Mouse (Mus musculus) megakaryocyte, embryonic 14.5 days (primary cell): Measurements from ENCODE around the gene Zdhhc6. TPM values are rescaled to one million over a fixed set of nuclear protein-coding genes. Genes with fewer than 3 reads are reported as not detected.

Experiments
- H3K27me3 ChIP-seq: replicated peaks from 2 replicates; pipeline ENCODE3; 2012; ENCODE audit warnings: inconsistent platforms
- H3K36me3 ChIP-seq: replicated peaks from 2 replicates; pipeline ENCODE3; 2012; ENCODE audit warnings: low read length, inconsistent platforms, mixed read lengths
- H3K4me1 ChIP-seq: 2 replicates; pipeline ENCODE4 v1.6.1; 2012; ENCODE audit warnings: inconsistent platforms
- H3K4me3 ChIP-seq: replicated peaks from 2 replicates; pipeline ENCODE3; 2012; ENCODE audit warnings: moderate library complexity, mild to moderate bottlenecking, inconsistent platforms
- H3K9me3 ChIP-seq: 2 replicates; pipeline ENCODE4 v1.6.1; 2012; ENCODE audit warnings: inconsistent platforms
- FLI1 ChIP-seq: IDR thresholded peaks from 2 replicates; pipeline ENCODE4 v1.6.1; 2012; ENCODE audit warnings: low read length, inconsistent platforms, mixed read lengths
- GATA1 ChIP-seq: IDR thresholded peaks from 3 replicates; pipeline ENCODE4 v1.6.1; 2012; ENCODE audit warnings: mixed read lengths, low read length, inconsistent platforms, borderline replicate concordance
- polyA plus RNA-seq: library from polyadenylated mRNA; stranded (reverse); fragments of >175 nt; gene quantifications from 2 replicates; pipeline ENCODE4 v1.2.3, GENCODE M21; 2012; ENCODE audit warnings: low replicate concordance; ENCODE audit not compliant: insufficient read depth

The Zdhhc6 gene
- polyA plus RNA-seq, 1 experiment, result 14.2 TPM

DNA sequence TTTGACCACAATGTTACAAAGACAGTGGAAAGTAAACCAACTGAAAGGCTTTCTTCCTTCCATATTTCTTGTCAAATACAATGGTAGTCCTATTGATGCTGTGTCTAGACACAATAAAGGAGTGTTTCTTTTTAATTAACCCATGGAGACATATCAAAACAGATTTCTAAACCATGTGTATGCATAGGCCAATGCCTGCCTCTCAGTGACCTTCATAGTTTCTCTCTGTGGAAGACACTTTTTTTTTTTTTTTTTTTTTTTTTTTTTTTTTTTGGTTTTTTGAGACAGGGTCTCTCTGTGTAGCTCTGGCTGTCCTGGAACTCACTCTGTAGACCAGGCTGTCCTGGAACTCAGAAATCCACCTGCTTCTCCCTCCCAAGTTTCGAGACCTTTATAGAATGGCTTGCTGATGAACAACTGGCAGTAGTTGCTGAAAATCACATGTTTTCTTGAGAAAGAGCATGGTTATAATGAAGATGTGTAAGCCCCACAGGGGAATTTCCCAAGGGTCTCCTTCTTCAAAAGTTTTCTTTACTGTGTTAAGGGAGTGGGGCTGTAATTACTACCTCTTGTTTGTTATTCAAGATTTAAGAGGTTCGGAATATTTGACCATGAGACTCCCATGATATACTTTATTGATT is 23.5 kb downstream of the Zdhhc6 start:
- no peaks in the 10 kb centered on the region for H3K27me3 ChIP-seq
- TF ChIP-seq GATA1, result no peak
- TF ChIP-seq FLI1, result no peak
- H3K4me3 ChIP-seq, result no peak overlapping the region
- peaks cover 95% of the 10 kb centered on the region for H3K4me1 ChIP-seq
- no peaks in the 10 kb centered on the region for H3K9me3 ChIP-seq
- peaks cover 99% of the 10 kb centered on the region for H3K36me3 ChIP-seq

DNA sequence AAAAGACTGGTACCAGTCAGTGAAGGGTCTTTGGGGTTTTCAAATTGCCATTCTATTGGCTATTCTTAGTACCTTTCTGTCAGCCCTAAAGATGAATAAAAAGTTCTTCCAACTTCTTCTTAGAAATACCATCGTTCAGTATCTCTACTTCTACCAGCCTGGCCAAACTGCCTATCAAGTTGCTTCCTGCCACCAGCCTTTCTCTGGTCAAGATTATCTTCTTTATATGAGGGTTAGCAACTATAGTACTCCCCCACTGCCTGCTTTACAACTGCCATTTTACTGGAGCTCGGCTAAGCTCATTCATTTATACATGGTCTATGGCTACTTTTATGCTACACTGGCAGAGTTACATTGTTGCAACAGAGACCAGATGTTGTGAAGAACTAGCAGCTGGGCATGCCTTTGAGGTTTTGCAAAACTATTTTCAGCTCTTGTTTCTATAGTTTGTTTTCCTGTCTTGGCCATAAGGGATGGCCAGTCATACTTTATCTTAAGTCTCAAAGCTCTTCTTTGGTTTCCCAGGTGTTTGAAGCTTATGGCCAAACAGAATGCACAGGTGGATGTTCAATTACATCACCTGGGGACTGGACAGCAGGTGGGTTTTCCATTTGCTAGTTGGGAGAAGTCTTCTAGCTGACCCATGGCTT is 25.1 kb downstream of the Zdhhc6 start:
- H3K9me3 ChIP-seq, result no peaks in the 10 kb centered on the region
- no peaks in the 10 kb centered on the region for H3K27me3 ChIP-seq
- H3K4me3 ChIP-seq, result no peak overlapping the region
- TF ChIP-seq GATA1, result no peak
- no peak for TF ChIP-seq FLI1
- H3K4me1 ChIP-seq, result peaks cover 92% of the 10 kb centered on the region
- peaks cover 99% of the 10 kb centered on the region for H3K36me3 ChIP-seq

DNA sequence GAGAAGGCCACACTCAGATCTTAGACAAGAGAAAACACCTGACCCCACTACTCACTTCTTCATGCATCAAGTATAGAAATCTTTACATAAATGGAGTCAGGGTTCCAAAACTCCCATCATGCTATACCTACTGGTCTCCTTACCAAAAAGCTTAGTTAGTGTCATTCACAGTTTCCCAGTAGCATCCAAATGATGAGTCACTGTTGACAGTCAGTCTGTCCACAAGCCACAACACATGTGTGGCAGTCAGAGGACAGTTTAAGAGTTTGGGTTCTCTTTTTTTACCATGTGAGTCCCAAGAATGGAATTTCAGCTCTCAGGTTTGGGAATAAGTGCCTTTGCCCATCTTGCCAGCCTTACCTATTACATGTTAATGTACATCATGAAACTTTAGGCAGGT is 26.9 kb downstream of the Zdhhc6 start:
- H3K36me3 ChIP-seq, result peaks cover 99% of the 10 kb centered on the region
- no peaks in the 10 kb centered on the region for H3K27me3 ChIP-seq
- TF ChIP-seq GATA1, result no peak
- no peak for TF ChIP-seq FLI1
- H3K4me3 ChIP-seq, result no peak overlapping the region
- peaks cover 90% of the 10 kb centered on the region for H3K4me1 ChIP-seq
- H3K9me3 ChIP-seq, result no peaks in the 10 kb centered on the region

DNA sequence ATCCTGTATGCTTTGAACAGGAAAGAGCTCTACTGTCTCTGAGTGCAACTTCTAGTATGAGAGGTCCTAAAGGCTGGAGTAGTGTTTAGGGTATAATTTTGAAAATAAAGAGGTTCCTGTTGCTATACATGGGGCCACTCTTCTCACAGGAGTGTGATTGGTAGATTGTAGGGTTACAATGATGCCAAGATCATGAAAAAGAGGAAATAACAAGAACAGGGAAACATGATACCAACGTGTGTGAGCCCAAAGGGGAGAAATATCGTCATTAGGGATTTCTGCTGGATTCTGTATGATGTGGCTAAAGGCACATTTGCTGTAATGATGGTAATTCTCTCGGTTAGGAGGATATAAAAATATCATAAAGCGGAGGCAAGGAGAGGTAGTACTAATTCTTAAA is 29.8 kb downstream of the Zdhhc6 start:
- Histone ChIP-seq H3K4me3 (no peak overlapping the region), H3K36me3 (peaks cover 100% of the 10 kb centered on the region), H3K4me1 (peaks cover 75% of the 10 kb centered on the region), H3K9me3 (no peaks in the 10 kb centered on the region), H3K27me3 (no peaks in the 10 kb centered on the region)
- TF ChIP-seq GATA1 (no peak), FLI1 (no peak)

DNA sequence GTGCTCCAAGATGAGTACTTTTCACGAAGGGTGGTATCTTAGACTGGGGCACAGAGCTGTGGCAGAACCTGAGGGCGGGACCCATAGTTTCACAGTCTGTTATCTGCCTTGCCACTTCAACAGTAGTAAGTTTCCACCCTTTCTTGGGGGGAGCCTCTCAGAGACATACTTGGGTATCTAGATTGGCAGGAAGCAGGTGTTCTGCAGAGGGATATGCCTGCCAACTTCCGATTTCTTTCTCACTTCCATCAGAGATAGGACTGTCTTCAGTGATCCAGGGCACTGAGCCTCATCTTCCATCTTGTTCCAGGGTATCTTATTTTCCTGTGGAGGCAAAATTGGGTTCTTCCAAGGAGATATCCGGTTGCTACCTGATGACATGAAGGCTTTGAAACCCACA is 31.7 kb downstream of the Zdhhc6 start:
- Histone ChIP-seq H3K36me3 (peaks cover 100% of the 10 kb centered on the region), H3K4me1 (peaks cover 56% of the 10 kb centered on the region), H3K27me3 (no peaks in the 10 kb centered on the region), H3K9me3 (no peaks in the 10 kb centered on the region), H3K4me3 (no peak overlapping the region)
- TF ChIP-seq FLI1, result no peak
- no peak; the same call in 2 of the 3 replicates for TF ChIP-seq GATA1

DNA sequence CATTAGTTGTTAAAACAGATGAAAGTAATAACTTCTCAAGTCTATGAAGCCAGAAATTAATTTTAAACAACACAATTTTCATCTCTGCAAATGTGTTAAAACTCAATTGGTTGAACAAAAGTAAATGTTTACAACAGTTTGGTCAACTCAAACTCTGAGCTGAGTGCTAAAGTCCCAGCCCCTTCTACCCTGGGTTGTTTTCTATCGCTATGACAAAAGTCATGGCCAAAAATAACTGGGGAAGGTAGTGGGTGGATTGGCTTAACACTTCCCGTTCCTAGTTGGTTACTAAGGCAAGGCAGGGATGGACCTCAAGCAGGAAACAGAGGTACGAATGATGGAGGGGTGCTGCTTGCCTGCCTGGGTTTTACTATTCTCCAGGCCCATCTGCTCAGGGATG is 39.1 kb downstream of the Zdhhc6 start:
- H3K27me3 ChIP-seq, result no peaks in the 10 kb centered on the region
- H3K4me1 ChIP-seq, result peaks cover 42% of the 10 kb centered on the region
- peaks cover 97% of the 10 kb centered on the region for H3K36me3 ChIP-seq
- H3K4me3 ChIP-seq, result no peak overlapping the region
- no peak for TF ChIP-seq GATA1
- no peak for TF ChIP-seq FLI1
- H3K9me3 ChIP-seq, result no peaks in the 10 kb centered on the region

DNA sequence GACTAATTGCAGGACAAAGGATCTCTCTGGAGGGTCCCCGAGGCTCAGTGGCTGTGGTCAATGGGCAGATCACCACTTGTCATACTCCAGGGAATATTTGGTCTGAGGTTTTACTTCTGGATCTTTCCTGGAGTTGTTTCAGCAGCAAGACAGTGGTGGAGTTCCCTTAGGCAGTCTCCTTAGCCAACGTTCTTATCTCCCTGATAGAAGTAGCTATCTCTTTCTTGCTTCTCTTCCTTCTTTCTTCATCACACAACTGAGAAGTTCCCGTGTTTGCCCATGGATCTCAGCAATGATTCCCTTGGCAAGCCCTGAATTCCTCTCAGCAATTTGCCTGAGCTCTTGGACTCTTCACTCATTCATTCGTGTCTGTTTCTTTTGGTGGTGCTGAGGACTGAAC is 39.7 kb downstream of the Zdhhc6 start:
- H3K4me1 ChIP-seq, result peaks cover 42% of the 10 kb centered on the region
- peaks cover 96% of the 10 kb centered on the region for H3K36me3 ChIP-seq
- no peaks in the 10 kb centered on the region for H3K27me3 ChIP-seq
- no peak overlapping the region for H3K4me3 ChIP-seq
- H3K9me3 ChIP-seq, result no peaks in the 10 kb centered on the region
- no peak for TF ChIP-seq GATA1
- TF ChIP-seq FLI1, result no peak

DNA sequence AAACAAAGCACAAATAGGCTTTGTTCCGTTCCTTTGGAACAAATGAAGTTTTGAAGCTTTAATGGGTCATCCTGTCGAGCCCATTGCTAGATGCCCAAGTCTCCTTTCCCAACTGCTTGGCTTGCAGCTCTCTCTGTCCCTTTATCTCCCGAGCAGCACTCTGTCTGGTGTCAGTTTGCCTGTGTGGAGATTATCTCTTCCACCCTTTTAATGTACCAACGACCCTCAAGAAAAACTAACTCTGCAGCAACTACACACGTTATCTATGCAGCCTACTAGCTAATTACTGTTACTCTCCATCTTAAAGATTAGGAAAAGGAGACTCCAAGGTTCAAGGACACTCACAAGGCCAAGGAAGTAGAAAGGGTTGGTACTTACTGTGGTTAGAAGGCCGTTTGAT is 42.5 kb downstream of the Zdhhc6 start:
- TF ChIP-seq FLI1, result no peak
- no peak for TF ChIP-seq GATA1
- Histone ChIP-seq H3K9me3 (no peaks in the 10 kb centered on the region), H3K4me1 (peaks cover 70% of the 10 kb centered on the region), H3K4me3 (no peak overlapping the region), H3K36me3 (peaks cover 96% of the 10 kb centered on the region), H3K27me3 (no peaks in the 10 kb centered on the region)

DNA sequence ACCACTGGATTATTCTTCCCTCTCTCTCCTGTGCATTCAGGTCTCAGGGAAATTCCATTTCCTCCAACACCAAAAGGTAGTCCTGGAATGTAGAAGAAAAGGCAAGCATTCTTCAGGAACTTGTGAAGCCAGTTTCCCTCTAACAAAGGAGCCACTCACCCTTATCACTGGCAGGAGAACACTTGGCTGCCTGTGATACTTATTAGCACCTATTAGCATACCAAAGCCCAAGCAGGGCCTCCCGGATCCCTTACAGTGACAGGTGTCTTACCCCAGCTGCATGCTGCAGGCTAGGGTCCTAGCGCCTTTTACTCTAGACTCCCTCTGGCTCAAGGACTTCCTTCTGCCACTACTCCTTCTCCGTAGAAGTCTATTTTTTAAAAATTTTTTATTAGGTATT is 44.4 kb downstream of the Zdhhc6 start:
- Histone ChIP-seq H3K4me1 (peaks cover 85% of the 10 kb centered on the region), H3K4me3 (no peak overlapping the region), H3K27me3 (no peaks in the 10 kb centered on the region), H3K36me3 (peaks cover 97% of the 10 kb centered on the region), H3K9me3 (no peaks in the 10 kb centered on the region)
- TF ChIP-seq FLI1, result no peak
- no peak for TF ChIP-seq GATA1

DNA sequence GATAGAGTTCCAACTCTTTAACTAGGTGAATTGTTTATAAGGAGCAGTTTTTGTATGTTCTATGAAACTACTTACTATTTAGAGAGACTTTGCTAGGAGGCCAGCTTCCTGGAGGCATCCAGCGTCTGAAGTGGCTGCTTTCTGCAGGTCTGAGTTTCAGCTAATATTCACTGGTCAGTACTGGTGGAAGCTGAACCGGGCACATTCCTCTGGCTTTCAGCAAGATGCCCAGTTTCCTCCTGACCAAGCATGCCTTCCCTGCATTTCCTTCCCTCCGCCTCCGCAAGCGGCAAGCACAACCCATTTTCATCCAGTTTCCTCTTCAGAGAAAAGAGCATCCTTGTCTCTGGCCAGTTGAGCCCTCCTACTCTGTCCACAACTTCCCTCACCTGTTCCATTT is 46.8 kb downstream of the Zdhhc6 start:
- Histone ChIP-seq H3K4me1 (peaks cover 83% of the 10 kb centered on the region), H3K27me3 (no peaks in the 10 kb centered on the region), H3K4me3 (no peak overlapping the region), H3K36me3 (peaks cover 97% of the 10 kb centered on the region), H3K9me3 (no peaks in the 10 kb centered on the region)
- no peak for TF ChIP-seq FLI1
- no peak for TF ChIP-seq GATA1
